Mouse (Mus musculus) embryonic fibroblast, embryonic 13.5 days (primary cell): ENCODE measurements around the gene Slc5a11.

ENCODE experiments used
- CTCF ChIP-seq: IDR thresholded peaks from 2 replicates; pipeline ENCODE4 v1.5.1; 2011; ENCODE audit warnings: mild to moderate bottlenecking, control low read depth, low read length, moderate library complexity, borderline replicate concordance; ENCODE audit not compliant: insufficient read depth
- POLR2A ChIP-seq: IDR thresholded peaks from 2 replicates; pipeline ENCODE4 v1.6.1; 2011; ENCODE audit warnings: low read depth, mild to moderate bottlenecking, control low read depth, low read length, moderate library complexity

DNA sequence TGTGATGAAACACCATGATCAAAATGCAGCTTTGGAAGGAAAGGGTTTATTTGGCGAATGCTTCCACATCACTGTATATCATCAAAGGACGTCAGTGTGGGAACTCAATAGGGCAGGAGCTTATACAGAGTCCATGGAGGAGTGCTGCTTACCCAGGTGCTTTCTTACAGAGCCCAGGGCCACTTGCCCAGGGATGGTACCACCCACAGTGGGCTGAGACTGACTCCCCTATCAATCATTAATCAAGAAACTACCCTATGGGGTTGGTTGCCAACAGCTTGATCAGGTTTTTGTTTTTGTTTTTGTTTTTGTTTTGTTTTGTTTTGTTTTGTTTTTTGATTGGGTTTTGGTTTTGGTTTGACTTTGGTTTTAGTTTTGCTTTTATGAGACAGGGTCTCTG lies 47.1 kb upstream of the Slc5a11 start:
- TF ChIP-seq CTCF = no peak
- no peak for TF ChIP-seq POLR2A
